Mouse (Mus musculus) heart, adult 18-20 months (tissue): ENCODE data around the gene Hif3a. TPM values are rescaled to one million over a fixed set of nuclear protein-coding genes. Genes with fewer than 3 reads are reported as not detected.

Source experiments
- DNase-seq, 2 experiments: peaks; one replicate each; pipeline ENCODE4 v3.0.0; 2021 to 2022; ENCODE audit warnings: mixed read lengths in 1 of 2
- total RNA-seq, 2 experiments: library from RNA; stranded (reverse); gene quantifications; 2 replicates each; pipeline ENCODE4 v1.2.3; 2021

The Hif3a gene
- total RNA-seq, 2 experiments from 2014 or later, result 1.9 to 4.1 TPM

GRCm38 (mm10) chr7:16992451-16992807, 69.8 kb downstream of the Hif3a start, which contains the start of gene Ccdc8:
TSS of gene Ccdc8 (plus strand) at chr7:16992708.
- DNase-seq, result no peak

- DNase-seq, result no peak
These were observed 70.4 kb downstream of the Hif3a start for GRCm38 (mm10) chr7:16991681-16992450.

GRCm38 (mm10) chr7:16990006-16990744, 72.1 kb downstream of the Hif3a start:
- DNase-seq, result peak; percentile 36 to 41

- DNase-seq, result peak; percentile 80 to 82
These were observed 73.8 kb downstream of the Hif3a start for GRCm38 (mm10) chr7:16988405-16988804.

GRCm38 (mm10) chr7:16987541-16988149, 74.6 kb downstream of the Hif3a start:
- DNase-seq, result peak in 1 of 2 experiments; percentile 39

GRCm38 (mm10) chr7:16982859-16983568, 79.2 kb downstream of the Hif3a start, which contains the start of gene Gm42372:
TSS of gene Gm42372 (plus strand) at chr7:16983086.
- DNase-seq, result no peak

Other genes starting within 250 kb of the Hif3a start
- 10 to 100 TPM; 50.3 to 60.0 TPM for gene Strn4, start 246.5 kb downstream of the Hif3a start, total RNA-seq
- gene Fkrp, start 245.7 kb downstream of the Hif3a start, total RNA-seq, result 10 to 100 TPM; 49.1 to 53.1 TPM
- 10 to 100 TPM; 19.7 to 22.2 TPM for gene Prkd2, start 219.5 kb downstream of the Hif3a start, total RNA-seq
- gene Dact3, start 187.1 kb downstream of the Hif3a start, total RNA-seq, result 1 to 10 TPM; 8.7 to 9.4 TPM
- gene Gng8, start 170.6 kb downstream of the Hif3a start, total RNA-seq, result under 1 TPM in 1 of 2 experiments, not detected in 1; 0.47 TPM
- gene Ptgir, start 155.9 kb downstream of the Hif3a start, total RNA-seq, result 1 to 10 TPM; 1.5 TPM
- gene Calm3, start 138.3 kb downstream of the Hif3a start, total RNA-seq, result 100 to 1,000 TPM; 166 to 200 TPM
- 1 to 10 TPM; 3.7 to 4.0 TPM for gene Pnmal2, start 117.7 kb downstream of the Hif3a start, total RNA-seq
- gene Pnmal1, start 102.7 kb downstream of the Hif3a start, total RNA-seq, result not detected
- under 1 TPM in 1 of 2 experiments, not detected in 1; 0.08 TPM for gene Gm42372, start 79.3 kb downstream of the Hif3a start, total RNA-seq
- 1 to 10 TPM; 3.8 to 4.5 TPM for gene Ccdc8, start 69.7 kb downstream of the Hif3a start, total RNA-seq
- gene Ppp5c, start 34.5 kb downstream of the Hif3a start, total RNA-seq, result 10 to 100 TPM; 98.8 to 98.9 TPM
- under 1 TPM in 1 of 2 experiments, not detected in 1; 0.08 TPM for gene Psg16, start 11.6 kb upstream of the Hif3a start, total RNA-seq
- gene Ceacam3, start 87.9 kb upstream of the Hif3a start, total RNA-seq, result not detected
- gene Psg29, start 141.1 kb upstream of the Hif3a start, total RNA-seq, result not detected